Mouse (Mus musculus): ENCODE measurements around the gene Gm49027. TPM values are rescaled to one million over a fixed set of nuclear protein-coding genes. Genes with fewer than 3 reads are reported as not detected.

The Gm49027 gene
- polyA plus RNA-seq (2016; fragmentation: Nextera tagmentation; extraction: Ambion mirVana): 0.47 TPM in 1 of 2 replicates, not detected in the other

- Histone ChIP-seq H3K4me3 (peak within 1 kb of the TSS; percentile 96), H3K9me3 (no peaks in the 10 kb centered on the region), H3K27me3 (ENCODE audit: poor library complexity, severe bottlenecking) (0 out of 2 replicates have a peak, but pooled peaks cover 4% of the 10 kb centered on the region), H3K27ac (peak within 1 kb of the TSS; percentile 92), H3K36me3 (replicated peaks) (peaks cover 28% of the 10 kb centered on the region), H3K4me1 (peaks cover 34% of the 10 kb centered on the region)
- WGBS: 89% methylated on average over 7 of the region's 7 CpGs
- no peak for DNase-seq (ENCODE audit: extremely low spot score, low spot score)
These were observed at the start of gene Gm49027 for GRCm38 (mm10) chr5:123525281-123525680. Gm49027 (minus strand) TSS chr5:123525488.

GRCm38 (mm10) chr5:123573362-123573761 is 48.1 kb upstream of the Gm49027 start:
- Histone ChIP-seq H3K9me3 (no peaks in the 10 kb centered on the region), H3K4me1 (peaks cover 13% of the 10 kb centered on the region), H3K36me3 (replicated peaks) (peaks cover 36% of the 10 kb centered on the region), H3K4me3 (peak overlapping the region; percentile 98), H3K27me3 (ENCODE audit: poor library complexity, severe bottlenecking) (no peaks in the 10 kb centered on the region), H3K27ac (peak overlapping the region; percentile 90)
- no peak for DNase-seq (ENCODE audit: extremely low spot score, low spot score)
- 65% methylated on average over 8 of the region's 8 CpGs for WGBS

- WGBS: under 1% methylated on average over 54 of the region's 54 CpGs
- H3K9me3 ChIP-seq: no peaks in the 10 kb centered on the region
- H3K4me3 ChIP-seq: peak within 1 kb of the TSS; percentile 98
- H3K4me1 ChIP-seq: peaks cover 13% of the 10 kb centered on the region
- peaks cover 36% of the 10 kb centered on the region for H3K36me3 ChIP-seq (replicated peaks)
- H3K27ac ChIP-seq: peak within 1 kb of the TSS; percentile 90
- DNase-seq (ENCODE audit: extremely low spot score, low spot score): peak; percentile 99
- no peaks in the 10 kb centered on the region for H3K27me3 ChIP-seq (ENCODE audit: poor library complexity, severe bottlenecking)
These were observed 47.3 kb upstream of the Gm49027 start, which contains the start of gene Vps33a for GRCm38 (mm10) chr5:123572357-123573186. Vps33a (minus strand) TSS chr5:123573038.

- WGBS: 94% methylated on average over 11 of the region's 11 CpGs
- H3K36me3 ChIP-seq (replicated peaks): peaks cover 94% of the 10 kb centered on the region
These were observed 35.8 kb upstream of the Gm49027 start for GRCm38 (mm10) chr5:123561128-123561527.

GRCm38 (mm10) chr5:123559588-123559987 is 34.3 kb upstream of the Gm49027 start:
- no peaks in the 10 kb centered on the region for H3K4me1 ChIP-seq
- H3K4me3 ChIP-seq: no peak overlapping the region
- H3K27ac ChIP-seq: no peak overlapping the region
- no peaks in the 10 kb centered on the region for H3K9me3 ChIP-seq
- peaks cover 89% of the 10 kb centered on the region for H3K36me3 ChIP-seq (replicated peaks)
- no peak for DNase-seq (ENCODE audit: extremely low spot score, low spot score)
- no peaks in the 10 kb centered on the region for H3K27me3 ChIP-seq (ENCODE audit: poor library complexity, severe bottlenecking)
- 93% methylated on average over 8 of the region's 8 CpGs for WGBS

More at GRCm38 (mm10) chr5:123561128-123561527, 35.8 kb upstream of the Gm49027 start:
- DNase-seq (ENCODE audit: extremely low spot score, low spot score): no peak
- H3K4me3 ChIP-seq: no peak overlapping the region
- H3K27me3 ChIP-seq (ENCODE audit: poor library complexity, severe bottlenecking): no peaks in the 10 kb centered on the region
- H3K27ac ChIP-seq: no peak overlapping the region
- no peaks in the 10 kb centered on the region for H3K4me1 ChIP-seq
- no peaks in the 10 kb centered on the region for H3K9me3 ChIP-seq

- no peak for DNase-seq (ENCODE audit: extremely low spot score, low spot score)
- WGBS: 70% methylated on average over 2 of the region's 2 CpGs
These were observed 31.2 kb upstream of the Gm49027 start for GRCm38 (mm10) chr5:123556451-123556850.

GRCm38 (mm10) chr5:123555693-123556092 is 30.4 kb upstream of the Gm49027 start:
- no peaks in the 10 kb centered on the region for H3K9me3 ChIP-seq
- no peak for DNase-seq (ENCODE audit: extremely low spot score, low spot score)
- no peaks in the 10 kb centered on the region for H3K4me1 ChIP-seq
- H3K4me3 ChIP-seq: no peak overlapping the region
- 90% methylated on average over 7 of the region's 7 CpGs for WGBS
- no peak overlapping the region for H3K27ac ChIP-seq
- no peaks in the 10 kb centered on the region for H3K27me3 ChIP-seq (ENCODE audit: poor library complexity, severe bottlenecking)
- H3K36me3 ChIP-seq (replicated peaks): peaks cover 56% of the 10 kb centered on the region

More at GRCm38 (mm10) chr5:123556451-123556850, 31.2 kb upstream of the Gm49027 start:
- H3K36me3 ChIP-seq (replicated peaks): peaks cover 63% of the 10 kb centered on the region
- H3K4me1 ChIP-seq: no peaks in the 10 kb centered on the region
- H3K4me3 ChIP-seq: no peak overlapping the region
- H3K27me3 ChIP-seq (ENCODE audit: poor library complexity, severe bottlenecking): no peaks in the 10 kb centered on the region
- no peaks in the 10 kb centered on the region for H3K9me3 ChIP-seq
- no peak overlapping the region for H3K27ac ChIP-seq

GRCm38 (mm10) chr5:123533801-123534200 is 8.5 kb upstream of the Gm49027 start:
- Histone ChIP-seq H3K27ac (no peak overlapping the region), H3K9me3 (no peaks in the 10 kb centered on the region), H3K4me1 (no peaks in the 10 kb centered on the region), H3K27me3 (ENCODE audit: poor library complexity, severe bottlenecking) (no peaks in the 10 kb centered on the region), H3K4me3 (no peak overlapping the region), H3K36me3 (replicated peaks) (peaks cover 86% of the 10 kb centered on the region)
- WGBS: 95% methylated on average over 10 of the region's 10 CpGs
- no peak for DNase-seq (ENCODE audit: extremely low spot score, low spot score)

GRCm38 (mm10) chr5:123530056-123530455 is 4.8 kb upstream of the Gm49027 start:
- 88% methylated on average over 8 of the region's 8 CpGs for WGBS
- Histone ChIP-seq H3K27ac (no peak overlapping the region), H3K4me3 (no peak overlapping the region), H3K9me3 (no peaks in the 10 kb centered on the region), H3K36me3 (replicated peaks) (peaks cover 74% of the 10 kb centered on the region), H3K4me1 (no peaks in the 10 kb centered on the region), H3K27me3 (ENCODE audit: poor library complexity, severe bottlenecking) (0 out of 2 replicates have a peak, but pooled peaks cover 4% of the 10 kb centered on the region)
- DNase-seq (ENCODE audit: extremely low spot score, low spot score): no peak

GRCm38 (mm10) chr5:123528641-123529040 is 3.4 kb upstream of the Gm49027 start:
- Histone ChIP-seq H3K4me1 (peaks cover 7% of the 10 kb centered on the region), H3K36me3 (replicated peaks) (peaks cover 61% of the 10 kb centered on the region), H3K27me3 (ENCODE audit: poor library complexity, severe bottlenecking) (0 out of 2 replicates have a peak, but pooled peaks cover 4% of the 10 kb centered on the region), H3K27ac (no peak overlapping the region), H3K9me3 (no peaks in the 10 kb centered on the region), H3K4me3 (no peak overlapping the region)
- WGBS: 88% methylated on average over 7 of the region's 7 CpGs
- no peak for DNase-seq (ENCODE audit: extremely low spot score, low spot score)

GRCm38 (mm10) chr5:123525916-123526495 is 718 bp upstream of the Gm49027 start:
- no peak overlapping the region for H3K4me3 ChIP-seq
- 90% methylated on average over 9 of the region's 9 CpGs for WGBS
- no peak for DNase-seq (ENCODE audit: extremely low spot score, low spot score)

GRCm38 (mm10) chr5:123524393-123524750 is 916 bp downstream of the Gm49027 start:
- WGBS: 2% methylated on average over 18 of the region's 27 CpGs
- H3K9me3 ChIP-seq: no peaks in the 10 kb centered on the region
- H3K4me1 ChIP-seq: peaks cover 34% of the 10 kb centered on the region
- H3K27ac ChIP-seq: peak overlapping the region; percentile 92
- no peak for DNase-seq (ENCODE audit: extremely low spot score, low spot score)
- 0 out of 2 replicates have a peak, but pooled peaks cover 4% of the 10 kb centered on the region for H3K27me3 ChIP-seq (ENCODE audit: poor library complexity, severe bottlenecking)
- H3K36me3 ChIP-seq (replicated peaks): peaks cover 23% of the 10 kb centered on the region
- peak overlapping the region; percentile 96 for H3K4me3 ChIP-seq

More at GRCm38 (mm10) chr5:123525916-123526495, 718 bp upstream of the Gm49027 start:
- H3K27me3 ChIP-seq (ENCODE audit: poor library complexity, severe bottlenecking): 0 out of 2 replicates have a peak, but pooled peaks cover 4% of the 10 kb centered on the region
- H3K27ac ChIP-seq: no peak overlapping the region
- peaks cover 32% of the 10 kb centered on the region for H3K4me1 ChIP-seq
- no peaks in the 10 kb centered on the region for H3K9me3 ChIP-seq
- peaks cover 35% of the 10 kb centered on the region for H3K36me3 ChIP-seq (replicated peaks)
